Mouse (Mus musculus) heart, postnatal 10 days (tissue): ENCODE measurements at regions not wholly inside any gene's neighbourhood (a gene's known extent, or its start where the extent isn't known, plus 50 kb on each side); places are given as distances from the start of the nearest gene placed in this dataset.
A peak's percentile ranks its signal among the peaks of the same experiment; 100 is the strongest.

Experiments
- DNase-seq, 2 experiments: peaks; one replicate each; pipeline ENCODE4 v3.0.0; 2021
- intact Hi-C: fragments of 180-260 bp; cut with DNase I; formaldehyde crosslinking; loops from one replicate; pipeline ENCODE4 v1.15.1; 2025

- intact Hi-C loops, result loop anchor here (10.0 kb wide), 1 partner anchor 419 kb away; no protein-coding TSS in a partner anchor
- no peak for DNase-seq
These were observed 191.8 kb upstream of the Agr3 start for GRCm38 (mm10) chr12:35733580-35733979.

GRCm38 (mm10) chr12:35725910-35726309 lies 191.1 kb upstream of the Ahr start:
- intact Hi-C loops, result no loop called here
- no peak for DNase-seq

- intact Hi-C loops, result no loop called here
- DNase-seq, result no peak
These were observed 189.3 kb upstream of the Ahr start for GRCm38 (mm10) chr12:35724132-35724531.

GRCm38 (mm10) chr12:35712671-35713070 lies 177.8 kb upstream of the Ahr start:
- intact Hi-C loops, result no loop called here
- no peak for DNase-seq

GRCm38 (mm10) chr12:35711549-35712070 lies 176.8 kb upstream of the Ahr start:
- intact Hi-C loops, result no loop called here
- no peak for DNase-seq

- intact Hi-C loops, result no loop called here
- no peak for DNase-seq
These were observed 175.5 kb upstream of the Ahr start for GRCm38 (mm10) chr12:35710323-35710722.

DNA sequence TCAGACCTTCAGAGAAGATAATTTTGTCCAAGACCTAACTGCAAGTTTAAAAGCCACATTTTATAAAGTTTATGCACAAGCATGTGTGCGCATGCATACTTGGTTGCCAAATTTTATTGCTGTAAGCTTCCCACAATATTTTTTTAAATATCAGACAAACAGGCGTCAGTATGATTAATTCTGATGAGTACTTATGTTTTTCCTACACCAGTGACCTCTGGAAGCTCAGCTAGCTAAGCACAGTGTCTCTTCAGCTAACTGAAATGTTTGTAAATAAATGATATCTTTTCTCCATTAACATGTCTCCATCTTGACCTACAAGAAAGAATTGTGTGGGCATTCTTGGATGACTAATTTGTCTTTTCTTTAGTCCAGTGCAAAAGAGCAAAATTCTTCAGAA lies 168.6 kb upstream of the Ahr start:
- intact Hi-C loops, result no loop called here
- no peak for DNase-seq

DNA sequence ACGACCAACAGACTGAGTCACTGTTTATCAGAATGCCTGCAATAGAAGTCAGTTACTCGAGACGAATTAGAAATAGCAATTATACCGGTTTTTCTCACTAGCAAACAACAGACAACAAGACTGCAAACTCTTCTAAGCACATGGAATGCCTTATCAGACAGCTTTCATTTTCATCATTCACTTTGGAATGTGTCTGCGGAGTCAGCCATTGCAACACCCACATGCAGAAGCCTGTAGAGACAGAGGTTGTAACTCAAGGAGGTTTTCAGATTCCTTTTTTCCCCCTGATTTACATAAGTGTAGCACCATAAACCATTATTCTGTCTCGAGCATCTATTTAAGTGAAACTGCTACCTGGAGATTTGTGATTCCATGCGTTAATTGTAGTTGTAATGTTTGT lies 167.8 kb upstream of the Ahr start:
- intact Hi-C loops, result no loop called here

DNA sequence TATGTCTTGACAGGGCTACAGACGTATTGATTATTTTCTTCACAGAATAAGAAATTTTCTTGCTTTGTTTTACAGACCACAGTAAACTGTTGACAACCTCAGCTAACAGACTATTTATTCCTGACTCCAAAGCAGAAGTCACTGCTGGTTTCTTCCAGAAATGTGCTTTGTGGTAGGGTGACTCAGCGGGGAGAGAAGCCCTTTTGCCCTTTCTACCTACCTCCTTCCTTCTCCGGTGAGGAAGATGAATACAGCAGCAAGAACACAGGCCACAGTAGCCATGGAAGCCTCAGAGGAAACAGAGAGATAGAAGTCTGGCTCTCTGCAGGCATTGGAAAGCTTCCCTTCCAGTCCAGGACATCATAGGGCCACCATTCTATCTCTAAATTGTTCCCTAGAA lies 159.4 kb upstream of the Ahr start:
- DNase-seq, result no peak
- intact Hi-C loops, result no loop called here

More for the DNA sequence above, 167.8 kb upstream of the Ahr start:
- no peak for DNase-seq

DNA sequence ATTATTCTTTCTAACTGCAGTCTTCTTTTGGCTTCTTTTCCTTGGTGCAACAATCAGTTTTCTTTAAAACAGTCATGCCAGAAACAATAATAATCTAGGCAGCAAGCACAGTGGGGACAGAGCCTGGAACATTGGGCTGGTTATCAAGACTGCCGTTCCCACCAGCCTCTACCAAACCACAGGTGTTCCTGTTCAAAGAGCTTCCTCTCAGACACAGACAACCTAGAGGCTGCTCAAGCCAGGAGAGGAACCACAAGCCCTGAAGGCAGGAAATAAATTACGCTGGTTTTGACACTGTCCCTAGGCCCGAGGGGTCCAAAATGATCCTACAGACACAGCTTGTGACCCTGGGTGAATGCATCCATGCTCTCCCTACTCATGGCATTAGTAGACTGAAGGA lies 156.1 kb upstream of the Ahr start:
- intact Hi-C loops, result no loop called here

DNA sequence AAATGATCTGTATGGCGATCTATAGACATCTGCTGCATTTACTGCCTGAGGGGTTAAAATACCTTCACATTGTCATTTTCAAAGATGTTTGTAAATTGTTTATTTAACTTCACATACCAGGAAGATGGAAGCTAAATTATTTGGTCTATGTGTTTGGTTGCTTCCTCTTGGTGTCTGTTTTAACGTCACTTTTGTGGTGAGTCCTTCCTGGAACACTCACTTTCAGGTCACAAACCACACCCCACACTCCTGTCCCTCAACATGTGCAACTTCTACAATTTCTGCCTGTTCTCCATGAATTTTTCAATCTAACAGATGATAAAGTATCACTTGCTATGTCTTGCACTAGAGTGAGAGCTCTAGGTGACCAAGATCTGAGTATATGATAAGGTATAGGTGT lies 151.4 kb upstream of the Ahr start:
- intact Hi-C loops, result no loop called here
- DNase-seq, result no peak

More for the DNA sequence above, 156.1 kb upstream of the Ahr start:
- no peak for DNase-seq

DNA sequence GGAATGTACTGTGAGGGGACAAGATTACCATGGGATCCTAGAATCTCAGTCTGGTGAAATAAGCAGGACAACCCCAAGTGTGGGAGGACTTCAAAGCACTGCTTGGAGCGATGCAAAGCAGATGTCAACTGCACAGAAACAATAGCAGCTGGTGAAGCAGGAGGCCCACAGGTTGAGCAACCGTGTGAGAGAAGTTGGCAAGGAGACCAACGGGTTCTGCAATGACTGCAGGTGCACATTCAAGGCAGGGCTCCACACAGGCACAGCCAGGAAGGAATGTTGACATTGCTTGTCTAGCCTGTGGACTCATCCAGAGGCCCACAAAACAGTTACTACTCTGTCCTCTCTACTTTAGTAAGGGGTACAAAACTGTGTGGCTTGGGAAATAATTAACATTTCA lies 150.4 kb upstream of the Ahr start:
- no peak for DNase-seq
- intact Hi-C loops, result no loop called here

DNA sequence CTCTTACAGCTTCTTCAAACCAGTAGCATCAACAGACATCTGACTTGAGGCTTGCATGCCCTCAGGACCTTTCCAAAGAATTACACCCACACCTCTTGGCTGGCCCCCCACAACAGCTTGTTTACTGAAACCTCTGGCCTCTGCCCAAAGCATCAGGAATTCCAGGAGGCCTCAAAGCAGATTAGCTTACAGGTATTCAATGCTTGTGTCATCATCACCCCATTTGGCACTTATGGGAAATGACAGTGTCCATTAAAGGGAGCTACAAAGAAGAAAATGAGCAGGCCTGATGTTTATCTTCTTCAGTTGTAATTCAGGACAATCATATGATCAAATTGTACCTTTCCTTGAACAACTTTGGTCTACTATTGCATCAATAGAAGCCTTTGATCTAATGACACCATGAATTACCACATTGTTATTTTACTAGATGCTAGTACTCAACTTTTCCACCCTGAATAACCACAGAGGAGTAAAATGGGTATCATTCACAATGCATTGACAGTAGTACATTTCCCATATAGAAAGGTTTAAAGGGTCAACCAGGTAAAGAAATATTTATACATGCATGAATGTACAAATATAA lies 147.1 kb upstream of the Ahr start:
- no peak for DNase-seq
- intact Hi-C loops, result no loop called here

DNA sequence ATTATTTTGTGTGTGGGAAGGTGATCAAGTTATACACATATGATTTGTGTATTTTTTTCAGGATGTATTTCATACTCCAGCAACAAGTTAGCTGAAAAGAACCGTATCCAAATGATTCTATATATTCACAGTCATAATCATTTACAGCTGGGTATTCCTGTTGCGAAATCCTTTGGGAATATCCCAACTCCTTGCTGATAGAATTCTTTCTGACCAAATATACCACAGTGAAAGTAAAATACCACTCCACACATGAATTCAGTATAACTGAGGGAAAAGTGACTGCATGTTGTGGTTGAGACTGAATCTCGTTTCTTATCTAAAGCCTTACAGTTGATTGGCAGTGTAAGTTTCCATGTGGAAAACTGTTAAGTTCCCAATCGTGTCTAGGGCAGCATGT lies 145.1 kb upstream of the Ahr start:
- no peak for DNase-seq
- intact Hi-C loops, result loop anchor here (5.0 kb wide), 1 partner anchor 373 kb away; no protein-coding TSS in a partner anchor

DNA sequence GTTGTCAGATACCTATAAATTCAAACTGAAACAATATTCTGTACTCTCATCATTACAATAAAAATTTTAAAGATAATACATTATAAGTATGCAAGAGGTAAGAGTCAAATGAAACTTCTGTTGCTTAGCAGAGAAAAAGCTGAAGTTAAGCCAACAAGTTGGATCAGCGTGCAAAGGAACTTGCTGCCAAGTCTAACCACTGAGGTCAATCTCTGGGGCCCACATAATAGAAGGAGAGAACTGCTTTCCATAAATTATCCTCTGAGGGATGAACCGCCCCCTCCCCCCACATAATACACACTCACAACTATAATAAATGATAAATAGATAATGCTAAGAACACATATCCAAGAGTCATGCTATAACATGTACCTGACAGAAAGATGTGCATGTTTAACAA lies 144.2 kb upstream of the Ahr start:
- intact Hi-C loops, result loop anchor here (5.0 kb wide), 1 partner anchor 372 kb away; no protein-coding TSS in a partner anchor

GRCm38 (mm10) chr12:35674487-35674886 lies 139.6 kb upstream of the Ahr start:
- peak; percentile 15 to 30 for DNase-seq
- intact Hi-C loops, result no loop called here

More for the DNA sequence above, 144.2 kb upstream of the Ahr start:
- no peak for DNase-seq

DNA sequence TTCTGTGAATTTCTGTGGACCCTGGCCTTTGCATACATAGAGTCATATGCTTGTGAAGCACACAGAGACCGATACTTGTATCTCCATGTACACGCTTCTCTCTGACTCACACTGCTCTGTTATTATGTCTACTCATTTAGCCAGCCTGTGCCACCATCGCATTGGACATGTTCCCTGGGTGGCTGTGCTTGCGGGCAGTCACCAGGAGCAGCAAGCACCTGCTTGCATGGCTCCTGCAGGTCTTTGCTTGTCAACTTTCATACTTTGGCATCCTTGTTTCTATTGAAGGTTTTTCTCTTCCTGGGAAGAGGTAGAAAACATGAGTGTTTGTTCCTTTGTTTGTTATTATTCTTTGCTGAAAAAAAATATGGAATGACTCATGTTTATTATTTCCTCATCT lies 136.1 kb upstream of the Ahr start:
- intact Hi-C loops, result no loop called here

GRCm38 (mm10) chr12:35668716-35669115 lies 133.9 kb upstream of the Ahr start:
- intact Hi-C loops, result no loop called here

More for the DNA sequence above, 136.1 kb upstream of the Ahr start:
- DNase-seq, result no peak

GRCm38 (mm10) chr12:35667705-35668104 lies 132.9 kb upstream of the Ahr start:
- DNase-seq, result no peak
- intact Hi-C loops, result no loop called here

More at GRCm38 (mm10) chr12:35668716-35669115, 133.9 kb upstream of the Ahr start:
- DNase-seq, result no peak

DNA sequence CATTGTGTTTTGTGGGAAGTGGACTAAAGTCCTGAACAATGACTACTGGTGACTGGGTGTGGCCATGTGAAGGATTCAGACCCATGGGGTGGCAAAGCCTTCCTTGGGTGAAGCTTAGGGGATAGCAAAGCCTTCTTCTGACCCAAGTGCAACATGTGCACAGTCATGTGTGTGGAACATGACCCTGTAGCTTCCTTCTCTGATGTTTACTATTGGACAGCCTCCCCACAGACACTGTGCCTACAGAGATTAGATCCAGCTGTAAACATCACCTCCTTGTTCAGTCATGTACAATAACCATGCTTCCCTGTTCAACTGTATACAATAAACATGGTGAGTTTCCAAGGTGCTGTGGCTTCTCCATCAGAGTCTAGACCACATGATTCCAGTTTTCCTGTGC lies 132.4 kb upstream of the Ahr start:
- DNase-seq, result no peak

DNA sequence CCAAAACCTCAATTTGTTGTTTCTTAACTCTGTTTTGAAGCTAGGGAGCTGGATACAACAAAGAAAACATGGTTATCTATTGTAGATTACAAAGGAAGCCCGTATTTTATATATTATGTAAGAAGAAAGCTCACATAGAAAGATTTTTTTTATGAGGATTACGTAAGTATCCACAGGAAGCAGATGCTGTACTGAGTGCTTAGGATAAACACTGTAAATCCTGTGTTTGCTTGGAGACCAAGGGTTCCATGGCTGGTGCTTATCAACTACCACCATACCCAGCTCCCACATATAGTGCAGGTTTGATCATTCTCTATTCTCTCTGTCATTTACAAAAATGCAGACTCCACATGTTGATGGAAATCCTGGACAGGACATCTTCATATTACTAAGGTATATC lies 131.2 kb upstream of the Ahr start:
- no peak for DNase-seq
- intact Hi-C loops, result no loop called here

More for the DNA sequence above, 132.4 kb upstream of the Ahr start:
- intact Hi-C loops, result no loop called here

- intact Hi-C loops, result no loop called here
- no peak for DNase-seq
These were observed 128.2 kb upstream of the Ahr start for GRCm38 (mm10) chr12:35663062-35663461.

DNA sequence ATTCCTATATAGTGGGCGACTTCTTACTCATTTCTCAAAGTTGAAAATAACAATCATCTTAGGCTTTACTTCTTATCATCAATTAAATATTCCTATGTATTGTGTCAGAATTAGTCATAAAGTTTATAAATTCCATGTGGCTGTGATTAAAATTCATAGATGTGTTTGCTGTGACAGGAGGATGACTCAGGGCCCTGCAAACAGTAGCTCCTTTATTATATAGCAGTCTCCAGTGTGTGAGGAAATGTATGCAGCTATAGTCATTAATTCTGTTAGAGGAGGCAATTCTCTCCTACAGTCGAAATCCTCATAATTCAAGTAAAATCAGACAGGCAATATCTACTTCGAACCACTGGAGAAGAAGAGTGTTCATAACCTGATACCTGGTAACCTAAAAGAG lies 121.7 kb upstream of the Ahr start:
- intact Hi-C loops, result no loop called here
- DNase-seq, result no peak
